Mouse (Mus musculus): Measurements from ENCODE around the gene Ppp1r3c. TPM values are rescaled to one million over a fixed set of nuclear protein-coding genes. Genes with fewer than 3 reads are reported as not detected.
"Not testable (repeated sequence)": the region's sequence is repeated elsewhere in the genome, so short reads cannot be mapped to it uniquely, and the experiment has no call there.

Gene Ppp1r3c
- total RNA-seq (2021): 100 to 1,000 TPM in 1 of 2 experiments, 10 to 100 TPM in 1; 65.8 to 116 TPM

DNA sequence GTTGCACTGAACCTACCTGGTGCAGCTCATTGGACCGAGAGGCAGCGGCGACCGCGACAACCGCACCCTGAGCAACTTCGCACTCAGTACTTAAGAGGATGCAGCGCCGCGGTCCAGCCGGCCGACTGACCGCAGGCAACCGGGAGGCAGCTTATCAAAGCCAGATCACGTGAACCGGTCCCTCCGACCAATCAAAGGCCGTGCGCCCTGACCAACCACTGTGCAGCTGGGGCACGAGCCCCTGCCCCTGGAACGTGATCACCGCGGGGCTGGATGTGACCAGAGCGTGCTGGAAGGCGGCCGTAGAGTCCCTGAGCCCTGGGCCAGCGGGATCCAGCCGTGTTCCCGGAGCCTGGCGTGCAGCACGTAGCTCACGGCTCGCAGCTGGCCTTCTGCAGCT, at the start of gene Ppp1r3c:
TSS of gene Ppp1r3c (minus strand) at position 117 of the 400 bp plus-strand sequence.
- peak; percentile 91 to 93 for DNase-seq

DNA sequence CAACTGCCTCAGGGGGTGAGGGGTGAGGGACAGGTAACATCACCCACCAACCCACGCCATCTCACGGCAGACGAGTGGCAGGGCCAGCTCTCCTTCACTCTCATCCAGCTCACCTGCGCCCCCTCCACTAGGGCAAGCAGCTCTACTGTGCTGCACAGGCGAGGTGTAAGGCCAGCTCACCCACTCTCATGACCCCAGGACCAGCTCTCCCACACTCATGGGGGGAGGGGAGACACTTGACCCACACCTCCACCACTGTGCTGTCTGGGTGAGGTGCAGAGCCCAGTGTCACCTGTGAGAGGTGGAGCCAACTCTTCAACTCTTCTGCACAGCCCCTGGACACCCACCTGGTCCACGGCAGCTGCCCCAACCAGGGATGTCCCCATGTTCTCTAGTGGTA, 46.7 kb upstream of the Ppp1r3c start:
- DNase-seq: no peak
- intact Hi-C loops (cut with DNase I): no loop called here

More for the DNA sequence above, at the start of gene Ppp1r3c:
- intact Hi-C loops (cut with DNase I): loop anchor here (2.0 to 5.0 kb wide), 4 partner anchors 60 to 199 kb away; partner anchors contain the start of genes Btaf1 and Hectd2

DNA sequence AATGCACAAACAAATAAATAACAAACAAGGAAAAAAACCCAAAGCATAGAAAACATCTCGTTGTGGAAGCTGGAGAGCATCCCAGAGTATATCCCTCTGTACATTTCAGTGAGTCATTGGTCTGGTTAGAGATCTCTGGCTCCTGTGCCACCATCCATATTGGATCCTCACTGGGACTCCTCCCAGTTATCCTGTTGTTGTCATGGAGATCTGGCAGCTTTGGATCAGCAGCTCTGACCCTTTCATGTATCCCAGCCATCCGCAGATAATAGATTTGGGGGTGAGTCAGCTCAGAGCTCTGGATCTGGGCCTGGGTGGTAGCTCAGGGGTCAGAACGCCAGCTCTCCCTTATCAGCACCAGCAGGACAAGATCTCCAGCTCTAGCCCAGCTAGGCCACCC, 46.1 kb upstream of the Ppp1r3c start:
- DNase-seq: no peak
- intact Hi-C loops (cut with DNase I): no loop called here

DNA sequence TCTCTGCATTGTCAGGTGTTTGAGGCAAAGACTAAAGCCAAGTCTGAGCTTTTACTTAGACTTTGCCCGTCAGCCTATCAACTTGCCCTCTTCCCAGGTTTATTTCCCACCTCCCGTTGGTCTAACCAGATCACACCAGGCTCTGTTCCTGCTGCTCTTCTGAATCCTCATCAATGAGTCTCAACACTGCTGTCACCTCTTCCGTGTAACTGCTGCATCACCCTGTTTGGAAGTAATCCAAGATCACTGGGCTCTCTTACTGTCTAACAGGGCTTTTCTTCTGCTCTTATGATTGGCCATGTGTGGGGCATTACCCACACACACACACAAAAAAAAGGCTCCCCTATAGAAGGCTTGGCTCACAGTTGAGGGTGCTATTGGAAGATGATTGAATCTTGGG, 45.5 kb upstream of the Ppp1r3c start:
- no peak for DNase-seq
- intact Hi-C loops (cut with DNase I): no loop called here

DNA sequence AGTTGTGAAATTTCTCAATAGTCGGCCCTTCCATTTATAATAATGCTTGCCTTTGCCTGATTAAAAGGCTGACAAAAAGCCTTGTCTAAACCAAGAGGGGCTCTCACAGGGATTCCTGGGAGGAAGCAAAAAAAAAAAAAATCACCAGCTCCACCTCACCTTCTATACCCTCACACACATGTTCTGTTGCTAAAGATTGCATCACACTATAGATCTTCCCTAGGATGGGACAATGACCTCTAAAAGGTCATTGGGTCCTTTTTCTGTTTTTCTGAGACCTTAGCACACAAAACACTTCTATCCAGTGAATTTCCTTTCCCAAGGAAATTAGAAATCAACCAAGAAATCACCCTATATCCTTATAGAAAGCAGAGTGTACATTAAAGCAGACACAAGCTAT, 43.9 kb upstream of the Ppp1r3c start:
- intact Hi-C loops (cut with DNase I): no loop called here
- DNase-seq: no peak

DNA sequence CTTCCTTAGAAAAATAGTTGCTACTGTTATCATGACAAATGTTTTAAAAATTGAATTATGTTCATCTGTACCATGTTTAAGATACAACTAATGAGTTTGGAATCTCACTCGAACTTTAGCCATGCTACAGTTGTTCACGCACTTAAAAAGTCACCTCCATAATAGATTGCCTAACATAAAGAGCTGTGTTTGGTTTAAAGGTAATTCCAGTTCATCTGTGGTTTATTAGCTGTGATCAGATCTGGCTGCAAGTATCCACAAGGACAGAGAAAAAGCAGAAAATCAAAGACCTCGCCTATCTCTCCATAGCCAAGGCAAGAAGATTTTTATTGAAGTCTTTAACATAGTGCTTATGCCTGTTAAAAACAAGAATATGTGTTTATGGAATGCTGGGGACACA, 43.3 kb upstream of the Ppp1r3c start:
- intact Hi-C loops (cut with DNase I): no loop called here
- DNase-seq: no peak

DNA sequence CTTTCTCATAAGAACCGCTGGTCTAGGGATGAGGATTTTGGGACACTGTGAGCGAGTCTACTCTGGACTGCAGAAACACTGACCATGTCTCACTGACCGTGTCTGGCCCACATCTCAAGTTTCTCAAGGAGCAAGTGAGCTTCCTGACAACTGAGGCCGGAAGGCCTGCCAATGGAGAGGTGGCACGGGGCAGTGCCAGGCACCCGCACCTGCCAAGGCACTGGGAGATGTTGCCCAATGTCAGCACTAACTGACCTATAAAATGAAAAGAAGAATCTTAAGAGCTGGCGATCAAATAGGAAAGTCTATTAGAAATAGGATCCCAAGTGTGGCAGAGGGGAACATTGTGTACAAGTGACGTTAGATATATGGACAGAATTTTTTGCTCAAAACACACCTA, 39.1 kb upstream of the Ppp1r3c start:
- DNase-seq: no peak
- intact Hi-C loops (cut with DNase I): no loop called here

DNA sequence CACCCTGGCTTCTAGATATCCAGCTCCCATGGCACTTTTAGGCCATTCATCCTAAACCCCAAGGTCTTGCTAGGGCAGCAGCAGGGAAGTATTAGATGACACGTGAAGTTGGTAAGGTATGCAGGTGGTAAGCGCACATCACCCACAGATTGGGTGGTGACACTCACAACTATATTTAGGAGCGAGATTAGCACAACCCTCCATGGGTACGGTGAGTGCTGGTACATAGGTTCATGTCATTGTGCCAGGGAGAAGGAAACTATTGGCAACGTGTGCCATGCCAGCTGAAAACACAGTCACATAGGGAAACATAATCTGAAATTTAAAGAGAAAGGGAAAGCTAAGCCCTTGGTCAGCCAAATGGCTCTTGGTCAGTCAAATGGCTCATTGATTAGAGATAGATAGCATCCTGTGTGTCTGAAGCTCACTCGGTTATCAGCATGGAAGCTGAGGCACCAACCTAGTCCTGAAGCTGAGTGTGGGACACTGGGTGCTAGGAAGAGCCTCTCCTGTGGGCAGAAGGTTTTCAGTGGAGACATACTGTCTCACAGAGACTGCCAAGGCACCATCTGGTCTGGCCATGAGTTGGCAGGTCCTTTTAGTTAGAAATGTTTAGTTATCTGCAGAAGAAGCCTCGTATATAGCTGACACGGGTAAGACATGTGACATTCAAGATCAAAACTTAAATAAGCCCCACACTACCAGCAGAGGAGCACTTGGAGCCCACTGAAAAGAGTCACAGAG, 37.4 kb upstream of the Ppp1r3c start:
- intact Hi-C loops (cut with DNase I): no loop called here
- DNase-seq: no peak

DNA sequence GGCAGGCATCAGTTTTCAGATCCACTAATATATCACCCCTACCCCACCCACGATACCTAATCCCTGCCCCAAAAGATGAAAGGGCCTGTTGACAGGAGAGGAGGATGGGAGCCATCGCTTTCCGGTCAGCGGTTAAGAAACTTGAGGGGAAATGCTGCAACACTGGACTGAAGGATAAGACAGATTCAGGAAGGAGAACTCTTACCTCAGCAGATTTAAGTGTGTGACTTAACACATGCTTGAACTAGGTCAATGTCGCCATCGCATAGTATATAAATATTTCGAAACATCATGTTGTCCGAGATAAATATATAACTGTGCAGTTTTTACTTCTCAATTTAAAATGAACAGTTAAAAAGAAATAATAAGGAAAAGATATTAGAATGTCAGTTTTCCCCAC, 31.6 kb upstream of the Ppp1r3c start:
- no peak for DNase-seq
- intact Hi-C loops (cut with DNase I): no loop called here

DNA sequence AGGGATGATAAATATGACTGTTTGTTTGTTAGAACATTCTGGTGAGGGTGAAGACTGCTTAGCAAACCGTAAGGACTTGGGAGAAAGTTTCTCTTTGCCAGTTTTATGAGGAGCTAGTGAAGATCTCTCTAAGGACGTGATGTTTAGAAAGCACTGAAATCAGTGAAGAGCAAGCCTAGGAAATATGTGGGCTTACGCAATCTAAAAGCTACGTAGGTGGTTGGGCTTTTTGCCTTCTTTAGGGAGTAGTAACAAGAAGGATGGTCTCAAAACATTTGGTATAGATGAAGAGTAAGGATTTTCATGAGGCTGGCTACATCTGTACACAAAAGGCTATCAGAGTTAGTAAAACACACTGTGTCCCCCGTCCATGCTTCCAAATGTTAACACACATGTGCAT, 28.0 kb upstream of the Ppp1r3c start:
- intact Hi-C loops (cut with DNase I): no loop called here
- no peak for DNase-seq

DNA sequence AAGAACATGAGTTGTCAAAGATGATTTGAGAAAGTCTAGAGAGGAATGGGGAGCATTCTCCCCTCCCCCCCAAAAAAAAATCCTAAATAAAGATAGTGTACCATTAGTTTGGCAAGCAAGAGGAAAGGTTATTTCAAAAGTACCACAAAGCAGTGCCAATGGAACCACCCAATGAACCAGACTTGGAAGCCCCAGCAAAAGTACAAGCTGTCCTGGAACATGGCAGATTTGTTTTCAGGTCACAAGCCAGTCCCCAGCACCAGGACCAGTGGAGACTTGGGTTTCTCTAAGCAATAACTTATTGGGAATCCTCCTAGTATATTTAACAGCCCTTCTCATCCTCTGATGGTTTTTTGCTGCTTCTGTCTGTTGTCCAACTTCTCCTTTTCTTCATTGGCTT, 12.5 kb upstream of the Ppp1r3c start:
- intact Hi-C loops (cut with DNase I): no loop called here
- DNase-seq: no peak

DNA sequence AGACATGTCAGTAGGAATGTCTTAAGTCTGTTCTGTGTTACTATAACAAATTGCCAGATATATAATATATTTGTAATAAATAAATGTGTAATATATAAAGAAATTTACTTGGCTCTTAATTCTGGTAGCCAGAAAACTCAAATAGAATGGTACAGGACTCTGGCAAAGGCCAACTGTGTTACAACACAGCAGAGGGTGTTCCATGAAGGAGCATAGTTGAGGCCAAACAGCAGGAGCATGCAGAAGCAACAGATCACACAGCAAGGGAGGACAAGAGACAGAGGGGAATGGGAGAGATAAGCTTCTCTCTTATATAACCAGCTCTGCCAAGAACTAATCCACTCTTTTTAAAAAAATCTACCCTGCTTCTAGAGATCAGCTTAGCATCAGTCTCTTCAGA, 5.9 kb upstream of the Ppp1r3c start:
- intact Hi-C loops (cut with DNase I): no loop called here
- no peak for DNase-seq

DNA sequence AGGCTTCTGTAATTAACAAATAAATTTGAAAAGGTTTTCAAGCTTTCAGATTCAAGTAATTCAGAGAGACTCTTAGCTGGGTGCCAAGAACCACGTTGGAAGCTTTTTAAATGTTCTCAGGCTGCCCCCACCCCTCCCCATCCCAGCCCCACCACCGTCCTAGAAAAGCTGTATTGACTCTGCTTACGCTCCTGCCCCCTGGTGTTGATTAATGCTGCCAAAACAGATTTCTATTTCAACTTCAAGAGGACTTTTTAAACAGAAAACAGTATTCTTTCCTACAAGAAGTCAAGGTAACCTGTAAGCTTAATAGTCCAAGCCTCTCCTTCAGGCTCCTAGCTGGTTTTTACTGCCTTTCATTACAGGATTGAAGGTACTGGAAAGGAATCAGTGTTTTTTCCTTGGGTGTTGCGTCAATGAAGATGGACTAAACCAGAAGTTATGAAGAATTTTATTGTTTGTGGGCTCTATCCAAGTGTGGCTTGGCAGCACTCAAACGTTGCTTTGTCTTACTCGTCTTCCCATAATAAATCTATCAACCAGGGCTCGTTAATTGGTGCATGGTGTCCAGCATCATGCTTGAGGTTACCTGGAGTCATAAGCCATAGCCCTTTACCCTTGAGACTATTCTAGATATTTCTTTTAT, 3.2 kb upstream of the Ppp1r3c start:
- intact Hi-C loops (cut with DNase I): loop anchor here (1.0 to 5.0 kb wide), 4 partner anchors 133 to 202 kb away; partner anchors contain the start of genes Btaf1 and Hectd2
- no peak for DNase-seq

DNA sequence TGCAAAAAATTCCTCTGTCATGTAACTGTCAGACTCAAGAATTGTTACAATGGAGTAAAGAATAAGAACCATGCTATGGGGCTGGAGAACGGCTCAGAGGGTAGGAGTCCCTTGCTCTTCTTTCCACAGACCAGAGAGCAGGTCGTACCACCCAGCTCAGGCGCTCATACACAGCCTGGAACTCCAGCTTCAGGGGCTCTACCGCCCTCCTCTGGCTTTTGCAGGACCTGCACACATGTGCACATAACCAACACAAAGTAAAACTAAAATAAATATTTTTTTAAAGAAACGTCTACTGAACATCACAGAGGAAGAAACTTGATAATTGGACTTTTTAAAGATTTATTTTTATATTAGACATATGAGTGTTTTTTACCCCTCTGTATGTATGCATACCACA, 1.6 kb upstream of the Ppp1r3c start:
- intact Hi-C loops (cut with DNase I): loop anchor here (5.0 kb wide), 3 partner anchors 186 to 201 kb away; partner anchors contain the start of genes Btaf1 and Hectd2
- no peak for DNase-seq

DNA sequence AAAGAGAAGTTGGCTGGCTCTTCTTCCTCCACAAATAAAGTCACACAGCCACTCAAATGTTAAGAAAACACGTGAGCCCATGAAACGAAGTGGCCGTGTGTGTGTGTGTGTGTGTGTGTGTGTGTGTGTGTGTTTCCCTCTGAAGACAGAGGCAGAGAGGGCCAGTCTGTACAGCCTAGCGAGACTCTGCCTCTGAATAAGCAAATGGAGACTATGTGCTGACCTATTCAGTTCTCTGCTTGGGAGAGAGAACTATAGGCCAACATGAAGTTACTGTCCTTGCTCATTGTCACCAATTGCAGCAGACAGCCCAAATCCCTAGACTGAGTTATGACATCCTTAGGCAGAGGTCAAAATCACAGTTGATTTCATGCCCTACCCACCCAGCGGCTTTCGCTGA, 634 bp upstream of the Ppp1r3c start:
- DNase-seq: no peak
- intact Hi-C loops (cut with DNase I): loop anchor here (2.0 to 5.0 kb wide), 4 partner anchors 60 to 200 kb away; partner anchors contain the start of genes Btaf1 and Hectd2

DNA sequence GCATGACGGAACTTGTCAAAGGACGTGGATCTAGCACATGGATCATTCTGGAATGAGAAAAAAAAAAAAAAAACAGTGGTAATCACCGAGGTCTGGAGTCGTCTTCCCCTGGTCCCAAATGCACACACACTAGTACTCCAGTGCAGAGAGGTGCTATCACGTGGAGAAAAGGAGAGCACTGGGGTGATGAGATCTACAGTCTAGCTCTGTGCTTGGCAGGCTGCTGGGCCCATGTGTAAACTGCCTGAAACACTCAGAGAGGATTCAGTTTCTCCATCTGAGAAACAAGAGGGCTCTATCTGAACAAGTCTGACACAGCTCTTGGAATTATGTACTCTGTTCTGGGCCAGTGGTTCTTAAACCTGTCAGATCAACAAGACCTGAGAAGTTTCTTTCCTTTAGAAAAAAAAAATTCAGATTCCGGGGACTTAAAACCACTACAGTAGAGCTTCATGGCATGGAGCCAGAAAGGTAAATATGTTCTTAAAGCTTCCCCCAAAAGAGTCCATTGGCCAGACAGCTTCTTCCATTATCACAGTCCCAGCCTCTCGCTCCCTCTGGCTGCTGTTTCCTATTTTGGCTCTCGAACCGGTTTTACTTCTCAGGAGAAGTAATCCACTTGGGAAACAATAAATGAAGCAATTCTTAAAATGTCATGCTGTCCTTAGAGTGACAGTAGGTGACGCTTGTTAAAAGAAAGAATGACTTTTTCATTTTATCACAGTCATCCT, 2.0 kb downstream of the Ppp1r3c start:
- intact Hi-C loops (cut with DNase I): loop anchor here (5.0 kb wide), 3 partner anchors 182 to 197 kb away; partner anchors contain the start of genes Btaf1 and Hectd2
- no peak for DNase-seq

DNA sequence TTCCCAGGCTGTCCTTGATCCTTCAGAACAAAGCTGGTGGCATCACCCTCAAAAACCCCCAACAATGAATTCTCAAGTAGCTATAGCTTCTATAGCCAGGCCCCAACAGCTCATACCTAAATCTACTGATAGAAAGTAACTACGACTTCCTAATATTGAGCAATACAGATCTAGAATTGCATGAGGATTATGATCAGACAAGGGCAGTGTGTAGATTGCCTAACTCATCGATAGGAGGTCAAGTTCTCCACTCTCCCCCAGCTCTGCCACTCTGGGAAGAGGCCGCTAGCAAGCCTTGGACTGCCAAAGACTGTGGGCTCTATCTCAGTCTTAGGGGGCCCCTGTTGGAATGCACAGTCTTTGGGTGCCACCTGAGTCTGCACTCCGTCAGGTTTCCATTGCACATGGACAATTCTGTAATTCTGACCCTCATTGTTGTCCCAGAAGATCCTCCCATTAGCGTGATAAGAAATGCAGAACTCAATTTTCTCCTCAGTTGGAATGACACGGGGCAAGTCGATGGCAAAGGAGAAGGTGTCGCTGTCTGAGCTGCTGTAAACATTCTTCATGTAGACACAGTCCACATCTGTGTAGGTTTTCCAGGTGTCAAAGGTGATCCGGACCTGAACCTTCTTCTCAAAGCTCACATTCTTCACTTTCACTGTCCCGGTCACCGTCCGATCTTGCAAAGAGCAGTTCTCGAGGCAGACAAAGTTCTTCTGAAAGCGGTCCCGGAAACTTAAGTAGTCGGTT, 3.1 kb downstream of the Ppp1r3c start:
- no peak for DNase-seq
- intact Hi-C loops (cut with DNase I): no loop called here

DNA sequence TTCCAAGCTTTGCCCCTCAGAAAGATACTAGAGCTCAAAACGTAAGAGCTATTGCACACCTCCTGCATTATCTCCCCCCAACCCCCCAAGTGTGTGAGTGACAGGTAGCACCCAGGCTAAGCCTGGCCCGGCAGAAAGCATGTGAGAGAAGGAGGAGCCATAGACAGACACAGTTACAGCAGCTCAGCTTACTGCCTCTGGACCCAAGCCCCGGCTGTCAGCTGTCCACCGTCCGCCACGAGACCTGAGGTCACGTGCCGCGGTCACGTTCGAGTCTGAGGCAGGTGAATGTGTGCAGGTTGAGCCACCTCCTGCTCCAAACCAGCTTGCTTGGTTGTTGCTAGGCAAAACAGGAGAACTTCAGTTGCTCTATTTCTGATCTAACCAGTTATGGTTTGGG, 5.1 kb downstream of the Ppp1r3c start:
- no peak for DNase-seq

DNA sequence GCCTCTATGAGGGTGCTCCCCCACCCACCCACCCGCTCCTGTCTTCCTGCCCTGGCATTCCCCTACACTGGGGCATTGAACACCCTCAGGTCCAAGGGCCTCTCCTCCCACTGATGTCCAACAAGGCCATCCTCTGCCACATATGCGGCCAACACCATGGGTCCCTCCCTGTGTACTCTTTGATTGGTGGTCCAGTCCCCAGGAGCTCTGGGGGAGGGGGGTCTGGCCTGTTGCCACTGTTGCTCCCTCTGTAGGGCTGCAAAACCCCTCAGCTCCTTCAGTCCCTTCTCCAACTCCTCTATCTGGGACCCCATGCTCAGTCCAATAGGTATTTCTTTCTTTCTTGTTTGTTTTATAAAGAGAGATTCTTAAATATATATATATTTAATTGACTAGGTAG, 6.0 kb downstream of the Ppp1r3c start:
- DNase-seq; intact Hi-C loops (cut with DNase I): not testable (repeated sequence)

More for the DNA sequence above, 5.1 kb downstream of the Ppp1r3c start:
- intact Hi-C loops (cut with DNase I): no loop called here

DNA sequence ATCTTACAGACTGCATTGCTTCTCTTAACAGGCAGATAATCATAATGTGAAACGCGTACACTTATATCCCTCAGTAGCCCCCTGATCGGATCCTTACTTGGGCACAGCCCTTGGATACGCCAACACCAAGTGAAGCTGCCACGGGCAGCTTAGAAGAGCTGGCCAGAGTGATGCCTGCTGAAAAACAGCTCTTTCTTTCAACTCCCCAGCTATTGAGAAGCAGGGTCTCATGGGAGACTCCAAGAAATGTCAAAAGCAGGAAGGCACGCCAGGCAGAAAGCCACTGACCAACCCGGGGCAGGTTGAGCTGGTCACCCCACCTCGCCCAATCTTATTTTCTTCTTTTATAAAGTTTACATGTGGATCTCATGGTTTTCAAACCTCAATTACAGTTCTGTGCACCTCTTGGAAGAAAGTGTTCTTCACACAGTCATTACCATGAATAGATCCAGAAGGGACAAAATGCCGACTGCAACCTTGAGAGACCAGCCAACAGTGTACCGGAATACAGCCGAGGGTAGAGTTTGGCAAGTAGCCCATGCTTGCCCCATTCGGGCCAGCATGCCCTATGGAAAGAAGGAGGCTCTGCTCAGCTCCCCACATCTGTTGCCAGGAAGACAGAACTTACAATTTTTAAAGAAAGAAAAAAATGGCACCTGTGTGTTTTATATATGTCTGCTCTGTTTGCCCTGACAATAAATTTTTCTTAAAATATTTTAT, 7.6 kb downstream of the Ppp1r3c start:
- DNase-seq: no peak
- intact Hi-C loops (cut with DNase I): no loop called here

Data from heart, postnatal 36 days (tissue).